Mouse (Mus musculus) CH12.LX (cell line): ENCODE measurements around the gene Cdkn2aip. TPM values are rescaled to one million over a fixed set of nuclear protein-coding genes. Genes with fewer than 3 reads are reported as not detected.

ENCODE experiments used
- DNase-seq: peaks from one replicate; pipeline ENCODE4 v3.0.0-alpha.2; 2013; ENCODE audit errors: extremely low read depth
- H3K27ac ChIP-seq: 2 replicates; pipeline ENCODE4 v1.5.1; 2012; ENCODE audit warnings: low read depth, mild to moderate bottlenecking, control low read depth, moderate library complexity; ENCODE audit not compliant: insufficient read depth
- H3K27me3 ChIP-seq: replicated peaks from 2 replicates; pipeline ENCODE3; 2012; ENCODE audit warnings: inconsistent platforms
- H3K36me3 ChIP-seq, 2 experiments: replicated peaks in 1 of 2; 2 replicates each; pipeline versions ENCODE3 to v1.6.1; 2012; ENCODE audit warnings: inconsistent platforms in 1 of 2, low read length in 1 of 2, mild to moderate bottlenecking in 1 of 2, mixed read lengths in 1 of 2, moderate library complexity in 1 of 2; ENCODE audit not compliant: control insufficient read depth in 1 of 2, insufficient read depth in 1 of 2
- H3K4me1 ChIP-seq, 2 experiments: 2 replicates each; pipeline ENCODE4 v1.6.1; 2012; ENCODE audit warnings: inconsistent platforms in 1 of 2, moderate library complexity in 1 of 2; ENCODE audit not compliant: insufficient read depth in 2 of 2, control insufficient read depth in 1 of 2
- H3K4me2 ChIP-seq: 2 replicates; pipeline ENCODE4 v1.6.1; 2012; ENCODE audit warnings: low read depth, mild to moderate bottlenecking, control low read depth; ENCODE audit not compliant: poor library complexity, insufficient read depth, severe bottlenecking
- H3K4me3 ChIP-seq, 3 experiments: fragments of 150-350 bp in 1 of 3; sonication (generic) in 1 of 3; replicated peaks in 1 of 3; 2 replicates each; pipeline versions ENCODE3 to v1.5.1; 2011 to 2012; ENCODE audit warnings: low read depth in 2 of 3, low read length in 2 of 3, mild to moderate bottlenecking in 2 of 3, moderate library complexity in 2 of 3, control low read depth in 1 of 3, improper control_type of control experiment in 1 of 3, inconsistent platforms in 1 of 3, mixed read lengths in 1 of 3; ENCODE audit not compliant: poor library complexity in 1 of 3
- H3K79me2 ChIP-seq: replicated peaks from 2 replicates; pipeline ENCODE4 v1.6.1; 2012; ENCODE audit warnings: mild to moderate bottlenecking, moderate library complexity; ENCODE audit not compliant: control insufficient read depth, poor library complexity, insufficient read depth, severe bottlenecking; ENCODE audit errors: extremely low read depth
- H3K9ac ChIP-seq: 2 replicates; pipeline ENCODE4 v1.6.1; 2012; ENCODE audit warnings: low read depth, mild to moderate bottlenecking, control low read depth, moderate library complexity; ENCODE audit not compliant: insufficient read depth
- H3K9me3 ChIP-seq: replicated peaks from 2 replicates; pipeline ENCODE3; 2012; ENCODE audit warnings: low read length, inconsistent platforms, mixed read lengths
- BHLHE40 ChIP-seq: IDR thresholded peaks from 2 replicates; pipeline ENCODE4 v1.6.1; 2011; ENCODE audit warnings: mild to moderate bottlenecking, low read depth, low read length, improper control_type of control experiment
- CHD1 ChIP-seq: IDR thresholded peaks from 2 replicates; pipeline ENCODE4 v1.6.1; 2012; ENCODE audit warnings: low read depth, low read length, improper control_type of control experiment, inconsistent platforms
- CHD2 ChIP-seq: IDR thresholded peaks from 2 replicates; pipeline ENCODE4 v1.6.1; 2011; ENCODE audit warnings: low read length, improper control_type of control experiment
- CTCF ChIP-seq, 2 experiments: IDR thresholded peaks in 1 of 2; conservative IDR thresholded peaks in 1 of 2; 2 replicates each; pipeline ENCODE4 v1.5.1; 2011 to 2012; ENCODE audit warnings: low read depth in 2 of 2, low read length in 2 of 2, improper control_type of control experiment in 1 of 2, inconsistent platforms in 1 of 2, mild to moderate bottlenecking in 1 of 2, moderate library complexity in 1 of 2
- E2F4 ChIP-seq: IDR thresholded peaks from 2 replicates; pipeline ENCODE4 v1.6.1; 2011; ENCODE audit warnings: low read depth, low read length, improper control_type of control experiment; ENCODE audit not compliant: insufficient replicate concordance
- ELF1 ChIP-seq: IDR thresholded peaks from 2 replicates; pipeline ENCODE4 v1.6.1; 2014; ENCODE audit warnings: low read depth, mild to moderate bottlenecking, inconsistent platforms, low read length, improper control_type of control experiment
- EP300 ChIP-seq: IDR thresholded peaks from 2 replicates; pipeline ENCODE4 v1.6.1; 2011; ENCODE audit warnings: low read length, improper control_type of control experiment
- GABPA ChIP-seq: IDR thresholded peaks from 2 replicates; pipeline ENCODE4 v1.6.1; 2012; ENCODE audit warnings: low read depth, low read length, improper control_type of control experiment, inconsistent platforms; ENCODE audit not compliant: insufficient replicate concordance
- HCFC1 ChIP-seq: IDR thresholded peaks from 2 replicates; pipeline ENCODE4 v1.6.1; 2012; ENCODE audit warnings: low read depth, mild to moderate bottlenecking, inconsistent platforms, low read length, improper control_type of control experiment
- IRF4 ChIP-seq: IDR thresholded peaks from 2 replicates; pipeline ENCODE4 v1.6.1; 2014; ENCODE audit warnings: low read depth, mild to moderate bottlenecking, inconsistent platforms, low read length, improper control_type of control experiment
- JUN ChIP-seq: IDR thresholded peaks from 2 replicates; pipeline ENCODE4 v1.6.1; 2011; ENCODE audit warnings: low read depth, mild to moderate bottlenecking, low read length, improper control_type of control experiment, moderate library complexity; ENCODE audit not compliant: insufficient read depth
- JUND ChIP-seq: conservative IDR thresholded peaks from 2 replicates; pipeline ENCODE4 v1.6.1; 2011; ENCODE audit warnings: low read depth, low read length, improper control_type of control experiment
- KAT2A ChIP-seq: IDR thresholded peaks from 2 replicates; pipeline ENCODE4 v1.6.1; 2012; ENCODE audit warnings: low read length, improper control_type of control experiment, inconsistent platforms; ENCODE audit not compliant: insufficient replicate concordance
- MAX ChIP-seq: IDR thresholded peaks from 2 replicates; pipeline ENCODE4 v1.6.1; 2011; ENCODE audit warnings: low read length, improper control_type of control experiment
- MEF2A ChIP-seq: IDR thresholded peaks from 2 replicates; pipeline ENCODE4 v1.6.1; 2014; ENCODE audit warnings: low read depth, mild to moderate bottlenecking, inconsistent platforms, low read length, improper control_type of control experiment, borderline replicate concordance
- MXI1 ChIP-seq: IDR thresholded peaks from 2 replicates; pipeline ENCODE4 v1.6.1; 2011; ENCODE audit warnings: mild to moderate bottlenecking, low read depth, low read length, improper control_type of control experiment
- MYC ChIP-seq: IDR thresholded peaks from 2 replicates; pipeline ENCODE4 v1.6.1; 2011; ENCODE audit warnings: low read depth, mild to moderate bottlenecking, improper control_type of control experiment, low read length
- NELFE ChIP-seq: IDR thresholded peaks from 2 replicates; pipeline ENCODE4 v1.6.1; 2011; ENCODE audit warnings: low read depth, low read length, improper control_type of control experiment
- NRF1 ChIP-seq: IDR thresholded peaks from 2 replicates; pipeline ENCODE4 v1.6.1; 2014; ENCODE audit warnings: low read depth, mild to moderate bottlenecking, inconsistent platforms, low read length, improper control_type of control experiment, moderate library complexity
- POLR2AphosphoS2 ChIP-seq: IDR thresholded peaks from 2 replicates; pipeline ENCODE4 v1.6.1; 2011; ENCODE audit warnings: low read depth, low read length, improper control_type of control experiment
- RAD21 ChIP-seq: IDR thresholded peaks from 2 replicates; pipeline ENCODE4 v1.6.1; 2011; ENCODE audit warnings: low read depth, mild to moderate bottlenecking, low read length, improper control_type of control experiment, moderate library complexity
- RCOR1 ChIP-seq: conservative IDR thresholded peaks from 2 replicates; pipeline ENCODE4 v1.6.1; 2012; ENCODE audit warnings: low read depth, mild to moderate bottlenecking, inconsistent platforms, low read length, improper control_type of control experiment
- SIN3A ChIP-seq: IDR thresholded peaks from 2 replicates; pipeline ENCODE4 v1.6.1; 2012; ENCODE audit warnings: low read length, improper control_type of control experiment, inconsistent platforms
- TCF12 ChIP-seq: IDR thresholded peaks from 2 replicates; pipeline ENCODE4 v1.6.1; 2014; ENCODE audit warnings: low read depth, mild to moderate bottlenecking, inconsistent platforms, low read length, improper control_type of control experiment
- USF1 ChIP-seq: IDR thresholded peaks from 2 replicates; pipeline ENCODE4 v1.6.1; 2014; ENCODE audit warnings: low read depth, mild to moderate bottlenecking, inconsistent platforms, low read length, improper control_type of control experiment
- USF2 ChIP-seq: conservative IDR thresholded peaks from 2 replicates; pipeline ENCODE4 v1.6.1; 2011; ENCODE audit warnings: low read depth, low read length, improper control_type of control experiment
- ZKSCAN1 ChIP-seq: IDR thresholded peaks from 2 replicates; pipeline ENCODE4 v1.6.1; 2012; ENCODE audit warnings: low read depth, inconsistent platforms, low read length, improper control_type of control experiment, borderline replicate concordance
- ZMIZ1 ChIP-seq: IDR thresholded peaks from 2 replicates; pipeline ENCODE4 v1.6.1; 2012; ENCODE audit warnings: low read depth, mild to moderate bottlenecking, inconsistent platforms, low read length, improper control_type of control experiment
- ZNF384 ChIP-seq: IDR thresholded peaks from 2 replicates; pipeline ENCODE4 v1.6.1; 2012; ENCODE audit warnings: low read depth, low read length, improper control_type of control experiment, inconsistent platforms
- dilution Hi-C: fragments of 300-500 bp; cut with MboI; formaldehyde crosslinking; loops from 2 replicates; pipeline ENCODE4 v1.14.3; 2020; ENCODE audit warnings: low sequenced_read_pairs; ENCODE audit not compliant: extremely low pct_unique_long_range_greater_than_20kb, extremely low pct_ligation_motif_present
- in situ Hi-C: fragments of 300-500 bp; cut with MboI; formaldehyde crosslinking; loops from 3 replicates; pipeline ENCODE4 v1.14.3; 2019; ENCODE audit warnings: low sequenced_read_pairs, low pct_ligation_motif_present, low pct_unique_long_range_greater_than_20kb, mixed read lengths
- polyA plus RNA-seq: library from polyadenylated mRNA; unstranded; fragments of >175 nt; gene quantifications from 2 replicates; pipeline ENCODE4 v1.2.1, GENCODE M21; 2012; ENCODE audit warnings: low read depth; ENCODE audit not compliant: insufficient read length
- total RNA-seq, 2 experiments: library from RNA; depleted of rRNA; stranded (reverse); fragments of 300-350 nt in 1 of 2; fragments of >200 nt in 1 of 2; gene quantifications; 2 replicates each; pipeline ENCODE4 v1.2.3; 2012 to 2014

The Cdkn2aip gene
- total and polyA plus RNA-seq, 3 experiments = 7.1 to 15.5 (median 8.7) TPM

DNA sequence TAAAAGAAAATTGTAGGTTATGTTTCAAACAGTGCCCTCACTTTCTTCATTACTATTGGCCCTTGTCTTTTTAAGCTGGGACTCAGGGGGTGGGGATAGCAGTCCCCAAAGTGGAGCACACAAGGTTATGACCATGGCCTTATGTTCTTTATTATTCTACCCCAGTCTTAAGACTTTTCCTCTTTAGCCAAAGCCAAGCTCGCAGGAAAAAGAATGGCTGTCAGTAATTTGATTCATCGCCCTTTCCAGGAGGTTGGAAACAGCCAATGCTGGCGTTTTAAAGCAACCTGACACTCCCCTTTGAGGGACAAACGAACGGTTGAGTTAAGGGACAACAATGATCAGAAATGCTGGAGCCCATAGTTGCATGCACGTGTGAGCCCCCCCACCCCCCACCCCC, 32.1 kb upstream of the Cdkn2aip start:
- no peaks in the 10 kb centered on the region for H3K27me3 ChIP-seq
- H3K4me1 ChIP-seq = no peaks in the 10 kb centered on the region
- H3K9ac ChIP-seq = no peak overlapping the region
- H3K27ac ChIP-seq = no peak overlapping the region
- no peak for TF ChIP-seq ELF1
- TF ChIP-seq NELFE = no peak
- no peak for TF ChIP-seq HCFC1
- TF ChIP-seq CHD1 = no peak
- TF ChIP-seq NRF1 = no peak
- no peak for TF ChIP-seq IRF4
- TF ChIP-seq JUND = no peak
- TF ChIP-seq EP300 = no peak
- TF ChIP-seq ZMIZ1 = no peak
- TF ChIP-seq MAX = no peak
- TF ChIP-seq ZKSCAN1 = no peak
- TF ChIP-seq USF1 = no peak
- no peak for TF ChIP-seq MXI1
- TF ChIP-seq MYC = no peak
- no peak for TF ChIP-seq BHLHE40
- TF ChIP-seq GABPA = no peak
- TF ChIP-seq POLR2AphosphoS2 = no peak
- no peak for TF ChIP-seq MEF2A
- TF ChIP-seq RAD21 = no peak
- in situ Hi-C loops (no loop called here), dilution Hi-C loops (no loop called here)
- H3K4me3 ChIP-seq = no peak overlapping the region
- no peak for DNase-seq
- H3K9me3 ChIP-seq = no peaks in the 10 kb centered on the region
- no peaks in the 10 kb centered on the region for H3K36me3 ChIP-seq
- H3K79me2 ChIP-seq = no peaks in the 10 kb centered on the region
- no peak overlapping the region for H3K4me2 ChIP-seq

DNA sequence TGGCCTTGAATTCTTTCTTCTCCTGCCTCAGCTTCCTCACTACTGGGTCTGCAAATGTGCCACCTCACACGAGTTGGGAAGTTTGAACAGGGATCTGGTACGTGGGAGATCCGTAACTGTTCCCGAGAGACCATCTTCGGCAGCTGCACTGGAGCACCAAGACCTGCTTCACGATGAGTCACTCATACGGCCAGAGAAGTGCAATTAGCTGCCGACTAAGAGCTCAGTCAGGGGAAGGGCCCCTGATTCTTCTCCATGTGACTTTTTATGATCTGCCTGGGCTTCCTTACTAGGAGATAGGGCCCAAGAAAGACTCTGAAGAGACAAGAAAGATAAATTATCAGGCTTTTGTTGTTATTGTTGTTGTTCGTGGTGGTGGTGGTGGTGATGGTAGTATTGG, 31.1 kb upstream of the Cdkn2aip start:
- TF ChIP-seq ELF1 (no peak), SIN3A (no peak), KAT2A (no peak), RAD21 (no peak), TCF12 (no peak), CHD2 (no peak), USF2 (no peak), CTCF (conservative IDR thresholded peaks at IDR 0.05 in 1 of 2, IDR thresholded peaks at IDR 0.05 in 1 of 2; ENCODE audit: low read depth in 2 of 2, low read length in 2 of 2) (no peak), JUN (no peak), E2F4 (no peak), RCOR1 (no peak), ZNF384 (no peak), NRF1 (no peak), MYC (no peak)
- dilution Hi-C loops = no loop called here
- no peaks in the 10 kb centered on the region for H3K4me1 ChIP-seq
- in situ Hi-C loops = no loop called here
- DNase-seq = no peak
- no peak overlapping the region for H3K4me3 ChIP-seq
- H3K9ac ChIP-seq = no peak overlapping the region
- H3K27me3 ChIP-seq = no peaks in the 10 kb centered on the region
- no peaks in the 10 kb centered on the region for H3K79me2 ChIP-seq
- H3K4me2 ChIP-seq = no peak overlapping the region
- no peaks in the 10 kb centered on the region for H3K36me3 ChIP-seq
- no peaks in the 10 kb centered on the region for H3K9me3 ChIP-seq
- H3K27ac ChIP-seq = no peak overlapping the region
